Mouse (Mus musculus): ENCODE measurements around the gene Hcrtr1.

Gene Hcrtr1

DNA sequence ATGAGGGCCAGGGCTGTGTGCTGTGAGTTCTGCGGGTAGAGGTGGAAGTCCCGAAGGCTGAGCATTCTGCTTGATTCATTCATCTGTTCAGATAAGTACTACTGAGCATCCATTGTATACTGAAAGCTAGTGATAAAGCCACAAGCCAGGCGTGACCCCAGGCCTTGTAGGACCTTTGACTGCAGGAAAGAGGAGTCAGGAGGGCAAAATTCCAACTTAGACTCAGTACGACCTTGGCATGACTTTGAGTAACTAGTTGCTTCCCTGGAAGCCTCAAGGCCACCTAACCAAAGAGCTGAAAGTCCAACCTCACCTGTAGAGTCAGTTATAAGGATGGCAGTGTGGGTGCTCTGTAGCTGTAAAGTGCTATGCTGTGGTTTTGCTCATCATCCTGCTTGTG, 18.4 kb downstream of the Hcrtr1 start:
- no peak for DNase-seq (ENCODE audit: low spot score)

DNA sequence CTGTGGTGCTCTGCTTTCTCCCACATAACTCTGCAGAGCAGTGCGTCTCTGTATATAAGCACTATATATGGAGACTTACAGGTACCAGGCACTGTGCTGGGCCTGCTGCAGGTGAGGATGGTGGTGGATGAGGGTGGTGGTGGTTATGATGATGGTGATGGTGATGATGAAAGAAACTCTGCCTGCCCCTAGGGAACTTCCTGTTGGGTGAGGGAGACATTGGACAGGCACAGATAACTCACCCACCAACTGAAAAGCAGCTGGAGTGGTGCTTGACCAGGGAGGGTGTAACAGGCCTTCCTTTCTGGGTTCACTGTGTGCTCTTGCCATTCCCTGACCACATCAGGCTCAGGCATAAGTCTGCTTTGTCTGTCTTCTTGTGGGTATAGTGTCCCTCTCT, 26.4 kb downstream of the Hcrtr1 start:
- no peak for DNase-seq (ENCODE audit: low spot score)

DNA sequence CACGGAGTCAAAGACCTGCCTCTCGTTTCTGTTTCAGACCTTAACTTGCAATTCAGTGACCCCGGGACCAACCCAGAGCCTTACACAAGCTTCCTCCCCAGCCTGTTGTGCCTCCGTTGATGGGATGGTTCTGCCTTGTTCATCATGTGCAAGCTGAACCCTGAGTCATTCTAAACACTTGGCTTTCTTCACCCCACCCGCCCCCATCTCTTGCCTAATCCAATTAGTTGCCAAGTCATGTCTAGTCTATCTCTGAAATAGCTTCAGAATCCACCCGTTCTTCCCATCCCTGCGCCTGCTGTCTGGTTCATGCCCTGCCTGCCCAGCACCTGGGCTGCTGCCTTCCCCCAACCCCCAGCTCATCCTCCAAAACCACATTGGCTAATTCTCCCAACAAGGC, 26.9 kb downstream of the Hcrtr1 start:
- peak; percentile 35 for DNase-seq (ENCODE audit: low spot score)

DNA sequence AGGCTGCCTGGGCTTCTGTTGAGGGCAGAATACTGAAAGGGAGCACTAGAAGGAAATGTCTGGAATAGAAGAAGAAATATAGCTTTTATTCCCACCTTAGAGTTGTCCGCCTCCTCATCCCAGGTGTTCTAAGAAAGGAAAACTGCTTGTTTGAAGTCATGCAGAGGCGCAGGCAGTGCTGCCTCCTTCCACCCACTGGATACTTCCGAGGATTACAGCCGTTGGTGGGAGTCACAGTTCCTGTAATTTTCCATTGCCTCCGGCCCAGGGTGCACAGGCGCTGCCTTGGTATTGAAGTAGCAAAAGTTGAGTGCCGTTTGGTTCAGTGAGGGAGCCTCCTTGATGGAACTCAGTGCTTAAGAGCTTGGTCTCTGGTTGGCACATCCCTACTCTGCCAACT, 29.1 kb downstream of the Hcrtr1 start:
- DNase-seq (ENCODE audit: low spot score): no peak

DNA sequence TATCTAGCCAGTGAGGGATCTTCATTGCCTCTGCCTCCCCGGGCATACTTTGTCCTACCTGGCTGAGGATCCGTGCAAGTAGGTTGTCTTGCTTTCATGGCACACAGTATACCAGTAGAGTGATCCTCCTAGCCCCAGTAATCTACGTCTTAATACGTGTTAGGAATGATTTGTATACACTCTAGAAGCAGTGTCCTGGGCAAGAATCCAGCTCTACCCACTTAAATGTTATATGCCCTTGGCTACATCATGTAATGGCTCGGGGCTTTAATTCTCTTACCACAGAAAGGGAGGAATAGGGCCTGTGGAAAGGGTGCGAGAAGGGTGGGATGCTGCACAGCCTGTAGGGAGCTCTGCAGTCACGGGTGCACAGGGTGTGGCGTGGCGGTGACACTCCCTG, 29.5 kb downstream of the Hcrtr1 start:
- no peak for DNase-seq (ENCODE audit: low spot score)

DNA sequence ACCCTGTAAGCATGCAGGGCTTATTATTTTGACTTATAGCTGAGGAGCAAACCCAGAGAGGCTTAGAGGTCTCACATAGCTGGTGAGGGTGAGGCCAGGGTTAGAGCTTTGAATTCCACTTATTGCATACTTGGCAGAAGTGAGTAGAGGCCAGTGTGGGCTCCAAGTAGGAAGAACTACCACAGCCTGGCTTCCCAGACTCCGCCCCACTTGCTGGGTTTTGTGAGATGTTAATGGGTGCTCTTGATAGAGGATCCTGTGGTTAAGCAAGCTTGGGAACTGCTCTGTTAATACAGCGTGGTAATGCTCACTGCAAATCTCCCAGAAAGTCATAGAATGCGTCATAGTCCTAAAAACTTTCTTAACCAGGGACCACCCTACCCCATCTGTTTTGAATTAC, 30.2 kb downstream of the Hcrtr1 start:
- no peak for DNase-seq (ENCODE audit: low spot score)

DNA sequence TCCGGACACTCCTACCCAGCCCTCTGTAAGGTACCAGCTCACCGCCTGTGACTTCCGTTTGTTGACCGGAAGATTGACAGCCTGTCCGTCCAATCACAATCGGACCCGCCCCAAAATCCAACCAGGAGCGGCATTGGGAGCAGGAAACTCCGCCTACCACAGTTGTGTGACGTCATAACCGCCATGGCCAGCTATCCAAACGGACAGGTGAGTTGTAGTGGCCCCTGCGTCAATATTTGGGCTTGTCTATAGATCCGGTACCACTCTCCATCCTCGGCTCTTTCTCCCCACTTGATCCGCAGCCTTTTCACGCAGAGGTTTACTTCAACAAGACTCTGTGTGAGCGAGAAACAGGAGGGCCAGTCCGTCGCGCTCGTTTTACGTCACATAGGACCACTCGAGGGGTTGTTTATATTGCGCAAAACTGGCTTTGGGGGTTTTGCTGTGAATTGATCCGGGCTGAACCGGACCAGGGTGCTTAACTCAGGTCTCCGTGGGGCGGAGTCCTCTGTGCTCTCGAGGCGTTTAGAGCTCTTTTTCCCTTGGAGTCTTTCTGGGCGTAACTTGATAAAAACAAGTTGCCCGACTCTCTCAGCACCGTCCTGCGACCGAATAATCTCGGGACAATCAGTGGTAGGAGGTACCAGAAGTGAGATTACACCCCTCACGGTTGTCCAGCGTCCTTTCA, 31.6 kb downstream of the Hcrtr1 start:
- peak; percentile 100 for DNase-seq (ENCODE audit: low spot score)

DNA sequence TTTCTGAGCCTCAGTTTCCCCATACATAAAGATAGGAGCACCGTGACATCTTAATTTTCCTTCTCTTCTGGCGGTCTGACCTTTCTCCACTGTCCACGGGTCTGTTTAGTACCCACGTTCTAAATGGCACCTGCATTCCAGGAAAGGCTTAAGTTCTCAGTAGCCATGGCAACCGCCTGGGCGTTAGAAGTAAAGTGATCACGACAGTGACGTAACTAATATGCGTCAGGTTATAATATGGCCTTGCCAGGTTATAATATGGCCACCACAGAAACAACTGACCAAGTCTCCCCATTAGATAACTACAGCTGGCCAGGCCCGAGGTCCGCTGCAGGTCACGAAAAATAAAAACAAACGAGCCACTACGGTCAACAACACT, 32.1 kb downstream of the Hcrtr1 start:
- no peak for DNase-seq (ENCODE audit: low spot score)

DNA sequence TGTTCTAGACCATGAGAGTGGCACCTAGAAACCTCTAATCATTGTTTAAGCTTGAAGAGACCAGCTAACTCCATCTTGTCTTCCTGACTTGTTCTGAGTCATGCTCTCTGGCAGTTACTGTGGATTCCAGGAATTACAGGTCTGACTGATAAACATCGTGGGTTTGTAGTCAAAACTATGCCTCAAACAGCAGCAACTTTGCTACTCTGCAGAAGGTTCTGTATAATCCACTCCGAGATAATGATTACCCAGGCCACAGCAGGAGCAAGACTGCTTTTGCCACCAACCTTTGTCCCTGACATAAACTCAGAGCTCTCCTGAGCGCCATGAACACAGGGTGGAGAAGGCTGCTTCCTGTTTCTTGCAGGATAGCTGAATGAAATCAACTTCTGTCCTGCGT, 34.6 kb downstream of the Hcrtr1 start:
- DNase-seq (ENCODE audit: low spot score): peak; percentile 84

DNA sequence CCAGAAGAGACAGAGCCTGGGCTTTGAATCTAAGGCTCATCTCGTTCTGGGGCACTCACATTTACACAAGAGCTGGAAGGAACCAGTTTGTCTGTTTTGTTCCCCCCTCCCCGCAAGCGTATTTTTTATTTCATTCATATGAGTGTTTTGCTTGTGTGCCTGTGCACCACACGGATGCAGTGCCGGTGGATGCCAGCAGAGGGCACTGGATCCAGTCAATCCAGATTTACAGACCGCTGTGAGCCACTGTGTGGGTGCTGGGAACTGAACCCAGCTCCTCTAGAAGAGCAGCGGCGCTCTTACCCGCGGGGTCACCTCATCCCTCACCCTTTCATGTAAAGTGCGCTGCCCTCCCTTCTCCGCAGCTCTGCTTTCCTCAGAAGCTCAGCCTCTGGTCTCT, 35.5 kb downstream of the Hcrtr1 start:
- no peak for DNase-seq (ENCODE audit: low spot score)

DNA sequence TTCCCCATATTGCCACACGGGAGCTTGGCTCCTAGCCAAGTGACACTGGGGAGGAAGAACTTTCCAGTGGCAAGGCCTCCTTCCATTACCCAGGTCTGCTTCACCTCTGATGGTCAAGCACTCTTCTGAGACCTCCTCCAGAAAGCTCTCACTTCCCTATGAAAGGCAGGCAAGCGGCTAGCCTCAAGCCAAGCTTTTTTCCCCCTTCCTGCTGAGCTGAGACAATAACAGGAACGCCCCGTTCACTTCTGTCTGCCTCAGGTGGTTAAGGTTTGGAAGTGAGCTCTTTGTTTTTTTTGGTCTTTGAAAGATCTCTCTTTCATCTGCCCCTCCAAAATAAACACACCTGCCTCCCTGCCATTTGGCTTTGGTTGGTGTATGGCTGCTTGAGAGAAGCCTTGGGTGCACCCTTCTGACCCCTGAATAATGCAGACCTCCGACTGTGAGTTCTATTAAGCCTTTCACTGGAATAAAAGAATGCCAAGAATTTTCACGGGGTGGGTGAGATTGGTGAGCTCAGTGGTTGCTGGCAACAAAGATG, 37.0 kb downstream of the Hcrtr1 start, which contains the start of gene Pef1:
Gene Pef1, plus strand, starts transcription at position 448 of the 541 bp plus-strand sequence.
- peak; percentile 41 for DNase-seq (ENCODE audit: low spot score)

DNA sequence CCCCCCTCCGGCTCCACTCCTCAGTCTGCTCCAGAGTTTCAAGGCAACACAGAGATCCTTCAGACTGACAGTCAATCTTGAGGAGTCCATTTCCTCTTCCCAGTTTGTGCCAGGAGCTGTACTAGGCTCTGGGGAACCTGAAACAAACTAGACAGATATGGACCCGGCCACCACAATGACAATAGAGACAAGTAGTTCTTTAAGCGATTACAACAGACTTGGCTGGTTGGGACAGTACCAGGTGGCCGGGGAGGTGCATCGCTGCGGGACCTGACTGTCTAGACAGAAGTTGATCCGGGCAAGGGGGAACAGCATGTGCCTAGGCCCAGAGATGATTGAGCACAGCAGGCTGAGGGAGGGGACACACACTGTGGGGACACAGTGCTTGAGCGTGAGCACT, 38.0 kb downstream of the Hcrtr1 start:
- no peak for DNase-seq (ENCODE audit: low spot score)

DNA sequence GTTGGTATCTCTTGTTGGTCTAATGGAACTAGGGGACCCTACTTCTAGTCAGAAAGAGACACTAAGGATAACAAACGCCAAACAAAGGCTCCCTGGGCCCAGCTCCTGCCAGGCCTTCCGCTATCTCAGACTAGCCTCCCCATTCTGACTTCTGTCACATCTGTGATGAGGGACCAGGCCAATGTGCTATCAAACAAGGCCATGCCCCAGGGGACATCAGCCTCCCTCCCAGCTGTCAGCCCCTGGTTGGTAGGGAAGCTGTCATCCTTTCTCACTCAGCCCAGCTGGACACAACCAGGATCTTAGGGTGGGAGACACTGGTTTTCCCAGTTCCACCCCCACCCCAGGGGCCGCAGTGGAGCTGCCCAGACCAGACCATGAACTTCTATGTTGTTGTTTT, 44.0 kb downstream of the Hcrtr1 start:
- DNase-seq (ENCODE audit: low spot score): no peak

DNA sequence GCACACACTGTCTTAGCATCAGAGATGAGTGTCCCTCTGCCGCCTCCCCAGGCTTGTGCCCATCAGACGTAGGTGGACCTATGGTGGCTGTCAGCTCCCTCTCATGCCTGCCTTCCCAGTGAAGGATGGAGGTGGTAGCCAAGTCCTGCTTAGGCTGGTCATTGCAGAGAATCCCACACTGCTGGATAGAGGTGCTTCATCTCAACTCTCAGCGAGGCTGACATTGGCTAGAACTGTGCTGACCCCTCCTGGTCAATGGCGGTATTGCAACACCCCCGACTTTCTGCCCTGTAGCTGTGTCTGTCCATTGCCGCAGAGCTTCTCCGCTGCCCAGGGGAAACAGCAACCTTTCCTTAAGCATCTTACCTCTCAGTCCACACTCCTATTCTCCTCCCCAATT, 51.9 kb downstream of the Hcrtr1 start:
- peak; percentile 86 for DNase-seq (ENCODE audit: low spot score)

DNA sequence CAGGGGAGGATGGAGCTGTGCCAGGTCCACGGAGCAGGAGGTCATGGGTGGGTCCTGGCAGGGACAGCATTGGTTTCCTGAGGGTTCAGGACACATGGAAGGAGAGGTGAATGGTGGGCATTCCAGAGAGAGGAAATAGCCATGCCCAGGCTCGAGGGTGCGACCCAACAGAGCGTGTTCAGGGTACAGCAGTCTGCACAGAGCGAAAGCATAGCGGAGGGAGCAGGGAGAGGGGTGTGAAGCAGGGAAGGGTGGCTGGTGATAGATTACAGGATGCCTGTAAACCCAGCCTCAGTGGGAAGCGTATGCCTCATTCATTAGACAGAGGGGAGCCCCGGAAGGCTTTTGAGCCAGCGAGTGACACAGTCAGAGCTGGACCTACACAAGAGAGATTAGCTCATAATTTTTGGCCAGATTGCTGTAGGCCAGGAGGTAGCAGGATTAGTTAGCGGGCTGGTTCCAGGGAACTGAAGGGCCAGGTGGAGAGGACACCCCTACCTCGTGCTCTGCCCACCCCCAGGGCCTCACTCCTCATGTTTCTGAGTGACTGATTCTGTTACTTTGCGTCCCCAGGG, 53.8 kb downstream of the Hcrtr1 start:
- no peak for DNase-seq (ENCODE audit: low spot score)

DNA sequence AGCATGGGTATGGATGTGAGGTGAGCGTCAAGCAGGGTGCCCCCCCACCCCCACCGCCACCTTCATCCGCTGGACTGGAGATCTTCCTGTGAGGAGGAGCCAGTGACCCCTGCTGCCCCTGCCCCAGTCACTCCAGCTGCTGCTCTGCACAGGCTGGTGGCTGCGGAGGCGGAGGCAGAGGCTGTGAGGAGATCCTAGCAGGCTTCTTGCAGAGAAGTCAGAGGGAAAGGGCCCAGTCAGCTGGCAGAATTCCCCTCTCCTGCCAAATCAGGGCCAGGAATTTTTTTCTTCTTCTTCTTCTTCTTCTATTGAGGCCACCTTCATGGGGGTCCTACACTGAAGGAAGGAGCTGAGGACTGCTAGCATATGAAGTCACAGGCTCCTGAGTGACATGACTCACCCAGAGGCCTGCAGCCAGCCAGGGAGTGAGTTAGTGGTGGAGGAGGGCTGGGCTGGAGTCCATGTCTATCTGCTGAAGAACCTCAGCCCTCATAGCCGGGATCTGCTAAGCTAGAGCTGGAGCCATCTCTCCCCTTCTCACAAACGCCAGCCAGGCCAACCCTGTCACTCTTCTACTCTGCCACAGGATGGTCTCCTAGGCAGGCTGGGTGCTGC, 54.7 kb downstream of the Hcrtr1 start:
- no peak for DNase-seq (ENCODE audit: low spot score)

DNA sequence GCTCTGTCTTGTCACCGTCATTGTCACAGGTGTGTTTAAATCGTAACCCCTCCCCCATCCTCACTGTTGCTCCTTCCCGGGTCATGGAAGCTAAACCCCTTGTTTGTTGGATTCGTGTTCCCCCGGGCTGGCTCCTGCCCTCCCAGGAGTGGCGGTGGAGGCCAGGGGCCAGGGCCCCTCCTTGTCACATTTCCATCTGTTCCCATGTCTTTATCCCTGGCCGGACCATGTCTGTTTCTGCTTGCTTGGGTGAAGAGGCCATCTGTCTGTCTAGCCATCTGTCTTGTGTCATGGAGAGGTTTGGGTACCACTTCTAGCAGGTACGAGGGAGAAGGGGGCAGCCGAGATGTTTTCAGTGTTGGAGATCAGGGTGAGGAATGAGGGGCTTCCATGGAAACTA, 56.9 kb downstream of the Hcrtr1 start:
- no peak for DNase-seq (ENCODE audit: low spot score)

DNA sequence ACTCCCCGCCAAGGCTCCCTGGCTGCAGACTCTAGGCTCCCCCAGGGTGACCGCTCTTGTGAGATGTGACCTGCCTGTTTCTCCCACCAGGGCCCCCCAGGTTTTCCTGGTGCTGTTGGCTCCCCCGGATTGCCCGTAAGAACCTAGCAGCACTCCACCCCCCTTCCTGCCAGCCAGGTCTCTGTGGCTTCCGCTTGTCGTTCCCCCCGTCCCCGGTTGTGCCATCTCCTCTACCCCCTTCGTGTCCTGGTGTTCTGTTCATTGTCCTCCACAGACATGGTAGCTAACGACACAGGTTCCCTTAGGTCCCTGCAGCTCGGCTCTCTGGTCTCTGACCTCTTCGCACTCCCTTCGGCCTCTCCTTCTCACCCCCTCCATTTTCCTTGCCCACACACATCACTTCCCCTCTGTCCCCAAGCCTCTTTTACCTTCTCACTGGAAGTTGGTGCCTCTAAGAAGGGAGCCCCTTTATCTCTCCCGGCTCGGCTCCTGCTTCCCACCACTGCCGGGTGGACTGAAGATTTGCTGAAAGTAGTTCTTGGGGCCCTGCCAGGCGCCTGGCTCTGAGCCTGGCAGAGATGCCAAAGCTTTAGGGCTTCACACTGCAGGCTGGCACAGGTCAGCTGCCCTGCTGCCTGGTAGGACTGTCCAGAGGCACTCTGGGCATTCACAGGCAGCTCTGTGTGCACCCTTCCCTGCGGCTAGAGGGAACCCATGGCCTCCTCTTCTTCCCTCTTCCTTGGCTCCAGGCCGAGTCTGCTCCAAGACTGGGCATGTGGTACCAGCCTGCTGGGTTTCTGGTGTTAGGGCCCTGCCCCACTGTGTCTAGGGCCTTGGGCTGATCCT, 57.6 kb downstream of the Hcrtr1 start:
- DNase-seq (ENCODE audit: low spot score): no peak
